Mouse (Mus musculus) lung, postnatal 0 days (tissue): ENCODE data around the gene Mthfd1l.

Experiments
- CTCF ChIP-seq: IDR thresholded peaks from 2 replicates; pipeline ENCODE4 v1.5.1; 2016; ENCODE audit warnings: antibody characterized with exemption, mild to moderate bottlenecking
- EP300 ChIP-seq: IDR thresholded peaks from 2 replicates; pipeline ENCODE4 v1.6.1; 2016; ENCODE audit warnings: antibody characterized with exemption, mild to moderate bottlenecking, control low read depth

- TF ChIP-seq CTCF (no peak), EP300 (no peak)
Measured at GRCm38 (mm10) chr10:4198978-4199377, 226.1 kb downstream of the Mthfd1l start.
